Mouse (Mus musculus) neural tube, embryonic 14.5 days (tissue): ENCODE results near the gene Clasp2. TPM values are rescaled to one million over a fixed set of nuclear protein-coding genes. Genes with fewer than 3 reads are reported as not detected.
A peak's percentile ranks its signal among the peaks of the same experiment; 100 is the strongest.

Source experiments
- ATAC-seq: fragments of 200-750 bp; cut with Nextera tagmentation; 2 replicates; pipeline ENCODE4 v1.8.0; 2017; ENCODE audit warnings: low read depth, mild to moderate bottlenecking, moderate TSS enrichment, moderate library complexity
- H3K27ac ChIP-seq: fragments of 300-500 bp; sonication (generic); 2 replicates; pipeline ENCODE4 v1.5.1; 2014; ENCODE audit warnings: low read depth, mild to moderate bottlenecking, control low read depth, low read length, moderate library complexity, mixed read lengths
- H3K27me3 ChIP-seq: fragments of 300-500 bp; sonication (generic); 2 replicates; pipeline ENCODE4 v1.6.1; 2014; ENCODE audit warnings: low read length; ENCODE audit not compliant: control insufficient read depth, insufficient read depth
- H3K36me3 ChIP-seq: fragments of 300-500 bp; sonication (generic); 2 replicates; pipeline ENCODE4 v1.6.1; 2014; ENCODE audit warnings: low read length, mixed read lengths; ENCODE audit not compliant: control insufficient read depth, insufficient read depth
- H3K4me1 ChIP-seq: fragments of 300-500 bp; sonication (generic); 2 replicates; pipeline ENCODE4 v1.6.1; 2014; ENCODE audit warnings: low read length; ENCODE audit not compliant: control insufficient read depth, insufficient read depth
- H3K4me2 ChIP-seq: fragments of 300-500 bp; sonication (generic); 2 replicates; pipeline ENCODE4 v1.6.1; 2014; ENCODE audit warnings: mild to moderate bottlenecking, low read depth, low read length, control low read depth
- H3K4me3 ChIP-seq: fragments of 300-500 bp; sonication (generic); 2 replicates; pipeline ENCODE4 v1.5.1; 2014; ENCODE audit warnings: low read depth, low read length, control low read depth, mixed read lengths
- H3K9ac ChIP-seq: fragments of 300-500 bp; sonication (generic); replicated peaks from 2 replicates; pipeline ENCODE4 v1.6.1; 2014; ENCODE audit warnings: low read depth, mild to moderate bottlenecking, control low read depth, low read length, mixed read lengths
- H3K9me3 ChIP-seq: fragments of 300-500 bp; sonication (generic); 2 replicates; pipeline ENCODE4 v1.6.1; 2016; ENCODE audit warnings: low read length; ENCODE audit not compliant: control insufficient read depth
- WGBS: fragments of 180-500 bp; shearing (Covaris S2); extraction: QIAGEN DNeasy Blood & Tissue Kit; methylation state at CpG from one replicate; pipeline ENCODE4 v1.1.7; 2014; 5-methylcytosine and 5-hydroxymethylcytosine counted together
- polyA plus RNA-seq: library from polyadenylated mRNA; unstranded; fragments of >200 nt; fragmentation: Nextera tagmentation; extraction: Ambion mirVana; gene quantifications from 2 replicates; pipeline ENCODE4 v1.2.1, GENCODE M21; 2014

Clasp2 gene
- polyA plus RNA-seq, result 171 and 176 TPM in 2 replicates

DNA sequence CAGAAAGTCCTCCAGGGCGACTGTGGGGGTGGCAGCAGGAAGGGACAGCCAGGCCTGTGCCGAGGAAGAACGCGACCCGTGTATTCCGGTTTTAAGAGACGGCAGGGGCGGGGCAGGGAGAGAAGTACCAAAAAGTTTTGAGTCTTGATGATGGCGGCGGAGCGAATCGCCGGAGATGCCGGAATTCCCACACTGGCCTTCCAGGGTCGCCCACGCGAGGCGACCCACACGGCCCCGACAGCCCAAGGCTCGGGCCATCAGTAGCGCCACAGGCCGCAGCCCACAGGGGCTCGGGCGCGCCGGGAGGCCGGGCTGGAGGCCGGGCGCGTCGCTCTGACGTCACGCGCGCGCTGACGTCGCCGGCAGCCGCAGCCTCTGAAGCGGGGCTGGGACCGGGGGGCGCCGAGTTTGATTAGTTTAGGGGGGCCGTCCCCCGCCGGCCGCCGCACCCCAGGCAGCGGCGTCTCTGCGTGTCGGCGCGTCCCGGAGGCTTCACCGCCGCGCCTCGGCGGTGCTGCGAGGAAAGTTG, at the start of gene Clasp2:
Gene Clasp2 (plus strand): TSS at position 366 of the 529 bp plus-strand sequence.
- Histone ChIP-seq H3K9ac (peak within 1 kb of the TSS; percentile 72), H3K4me3 (peak within 1 kb of the TSS; percentile 95), H3K27ac (peak within 1 kb of the TSS; percentile 73), H3K9me3 (no peaks in the 10 kb centered on the region), H3K27me3 (no peaks in the 10 kb centered on the region; the same call in 1 of the 2 replicates), H3K4me1 (peaks cover 9% of the 10 kb centered on the region), H3K36me3 (no peaks in the 10 kb centered on the region), H3K4me2 (peak within 1 kb of the TSS; percentile 80)
- peak; percentile 97 for ATAC-seq
- WGBS, result under 1% methylated on average over 57 of the region's 63 CpGs

DNA sequence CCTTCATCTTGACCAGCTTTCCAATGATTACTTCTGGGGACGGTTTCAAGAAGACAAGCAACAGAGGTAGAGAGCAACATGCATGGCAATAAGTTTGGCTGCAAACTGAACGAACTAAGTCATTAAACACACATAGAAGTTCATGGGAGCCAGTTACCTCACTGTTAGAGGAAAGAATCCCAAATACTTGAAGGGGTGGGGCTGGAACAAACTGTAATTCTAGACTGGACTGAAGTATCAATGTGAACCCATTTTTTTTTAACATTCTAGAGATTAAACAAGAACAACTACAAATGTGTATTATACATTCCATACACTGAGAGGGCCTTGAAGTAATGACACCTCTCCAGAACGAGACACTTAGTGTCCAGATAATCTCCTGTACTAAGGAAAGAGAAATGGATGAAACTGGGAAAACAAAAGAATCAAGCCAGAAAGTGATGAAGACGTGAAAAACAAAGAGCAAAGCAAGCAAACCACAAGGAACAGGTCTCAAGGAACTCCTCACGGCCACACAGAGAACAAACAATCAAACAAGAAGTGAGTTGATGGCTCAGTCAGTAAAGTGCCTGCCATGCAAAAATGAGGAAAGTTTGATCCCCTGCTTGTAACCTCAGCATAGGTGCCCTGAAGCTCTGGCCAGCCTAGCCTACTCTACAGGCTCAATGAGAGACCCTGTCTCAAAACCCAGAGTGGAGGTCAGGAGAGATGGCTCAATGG, 39.7 kb upstream of the Clasp2 start:
- H3K4me1 ChIP-seq, result peaks cover 8% of the 10 kb centered on the region; the same call in 1 of the 2 replicates
- H3K36me3 ChIP-seq, result peaks cover 7% of the 10 kb centered on the region
- H3K9ac ChIP-seq, result no peak overlapping the region
- H3K9me3 ChIP-seq, result no peaks in the 10 kb centered on the region
- WGBS, result 92% methylated on average over 5 of the region's 5 CpGs
- ATAC-seq, result no peak
- H3K27ac ChIP-seq, result no peak overlapping the region
- H3K4me2 ChIP-seq, result no peak overlapping the region
- H3K4me3 ChIP-seq, result no peak overlapping the region
- no peaks in the 10 kb centered on the region for H3K27me3 ChIP-seq

DNA sequence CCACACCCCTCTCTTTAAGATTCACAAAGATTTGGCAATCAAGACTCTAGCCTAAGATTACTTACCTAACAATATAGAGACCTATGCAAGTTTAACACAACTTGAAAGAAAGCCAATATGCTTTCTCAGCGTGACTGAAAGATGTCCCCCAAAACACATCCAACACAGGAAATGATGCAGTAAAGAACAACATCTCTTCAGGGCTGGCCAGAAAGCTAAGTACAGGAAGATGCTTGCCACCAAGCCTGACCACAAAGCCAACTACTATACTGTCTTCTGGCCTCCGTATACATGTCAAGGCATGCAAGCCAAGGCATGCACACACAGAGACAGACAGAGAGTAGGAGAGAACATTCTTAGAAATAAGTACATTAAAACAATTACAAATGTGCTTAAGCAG, 35.2 kb upstream of the Clasp2 start:
- Histone ChIP-seq H3K36me3 (no peaks in the 10 kb centered on the region), H3K9me3 (no peaks in the 10 kb centered on the region), H3K4me2 (peak overlapping the region; percentile 84; the same call in 1 of the 2 replicates), H3K27ac (no peak overlapping the region), H3K4me1 (peaks cover 14% of the 10 kb centered on the region), H3K9ac (no peak overlapping the region), H3K27me3 (no peaks in the 10 kb centered on the region), H3K4me3 (no peak overlapping the region)
- ATAC-seq, result no peak
- WGBS, result 83% methylated on average over 2 of the region's 2 CpGs

DNA sequence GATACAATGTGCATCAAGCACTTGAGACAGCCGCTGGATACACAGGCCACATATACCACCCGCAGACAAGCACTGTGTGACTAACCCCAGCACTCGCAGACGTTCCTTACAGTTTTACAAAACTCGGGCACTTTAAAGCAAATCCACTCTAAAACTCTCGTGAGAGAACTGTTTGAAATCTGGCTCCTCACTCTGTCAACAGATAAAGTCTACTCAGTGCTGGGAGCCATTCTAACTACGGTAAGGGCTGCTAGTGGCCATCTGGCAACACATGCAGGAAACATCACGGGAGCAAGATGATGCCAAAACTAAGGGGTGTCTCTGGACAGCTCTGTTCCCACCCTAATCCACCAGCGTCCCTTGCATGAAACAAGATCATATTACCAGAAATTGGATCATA, 34.4 kb upstream of the Clasp2 start:
- ATAC-seq, result no peak

DNA sequence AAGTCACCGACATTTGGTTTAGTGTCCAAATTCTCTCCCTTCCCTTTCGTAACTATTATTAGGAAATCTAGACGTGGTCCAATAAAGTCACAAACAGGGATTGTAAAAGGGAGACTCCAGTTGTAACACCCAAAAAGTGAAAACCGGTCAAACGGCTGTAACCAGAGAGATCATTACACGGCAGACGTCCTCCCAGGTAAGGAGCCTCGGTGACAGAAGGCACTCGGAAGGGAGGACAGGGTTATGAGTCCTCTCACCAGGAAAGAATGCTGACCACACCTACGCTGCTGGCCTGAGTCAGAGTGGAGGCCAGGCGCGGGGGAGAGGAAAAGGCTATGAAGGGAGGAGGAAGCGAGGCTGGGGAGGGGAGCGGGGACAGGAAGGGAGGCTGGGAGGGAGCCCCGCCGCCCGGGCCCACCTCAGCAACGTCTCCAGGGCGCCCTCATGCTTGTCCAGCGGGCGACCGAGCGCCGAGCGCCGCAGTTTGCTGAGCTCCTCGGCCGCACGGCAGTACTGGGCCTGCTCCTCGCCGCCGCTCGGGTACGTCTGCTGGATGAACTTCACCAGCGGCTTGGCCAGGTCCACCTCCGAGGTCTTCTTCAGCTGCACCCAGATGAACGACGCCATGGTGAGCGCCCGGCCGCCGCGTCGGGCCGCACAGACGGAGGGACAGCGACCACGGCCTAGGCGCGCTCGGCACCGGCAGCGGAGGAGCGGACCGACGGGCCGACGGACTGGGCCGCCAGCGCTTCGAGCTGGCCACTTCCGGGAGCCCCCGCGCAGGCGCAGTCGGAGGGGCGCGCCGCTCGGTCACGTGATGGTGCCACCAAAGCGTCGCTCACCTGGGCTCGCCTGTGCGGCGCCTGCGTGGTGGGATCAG, 33.6 kb upstream of the Clasp2 start, which contains the start of gene Pdcd6ip:
Gene Pdcd6ip (minus strand): TSS at position 779 of the 880 bp plus-strand sequence.
- no peaks in the 10 kb centered on the region for H3K36me3 ChIP-seq
- H3K27me3 ChIP-seq, result no peaks in the 10 kb centered on the region
- H3K4me1 ChIP-seq, result peaks cover 14% of the 10 kb centered on the region
- ATAC-seq, result peak; percentile 89
- peak within 1 kb of the TSS; percentile 72 for H3K27ac ChIP-seq
- peak within 1 kb of the TSS; percentile 92 for H3K9ac ChIP-seq
- H3K4me2 ChIP-seq, result peak within 1 kb of the TSS; percentile 84
- peak within 1 kb of the TSS; percentile 95 for H3K4me3 ChIP-seq
- no peaks in the 10 kb centered on the region for H3K9me3 ChIP-seq
- 1% methylated on average over 69 of the region's 77 CpGs for WGBS

More for the DNA sequence above, 34.4 kb upstream of the Clasp2 start:
- Histone ChIP-seq H3K36me3 (no peaks in the 10 kb centered on the region), H3K4me2 (peak overlapping the region; percentile 84), H3K27me3 (no peaks in the 10 kb centered on the region), H3K9ac (0 out of 2 replicates have a peak overlapping the region, but pooled peaks have one; percentile 2), H3K4me3 (peak overlapping the region; percentile 95), H3K4me1 (peaks cover 14% of the 10 kb centered on the region), H3K9me3 (no peaks in the 10 kb centered on the region), H3K27ac (no peak overlapping the region)
- 70% methylated on average over 9 of the region's 9 CpGs for WGBS

DNA sequence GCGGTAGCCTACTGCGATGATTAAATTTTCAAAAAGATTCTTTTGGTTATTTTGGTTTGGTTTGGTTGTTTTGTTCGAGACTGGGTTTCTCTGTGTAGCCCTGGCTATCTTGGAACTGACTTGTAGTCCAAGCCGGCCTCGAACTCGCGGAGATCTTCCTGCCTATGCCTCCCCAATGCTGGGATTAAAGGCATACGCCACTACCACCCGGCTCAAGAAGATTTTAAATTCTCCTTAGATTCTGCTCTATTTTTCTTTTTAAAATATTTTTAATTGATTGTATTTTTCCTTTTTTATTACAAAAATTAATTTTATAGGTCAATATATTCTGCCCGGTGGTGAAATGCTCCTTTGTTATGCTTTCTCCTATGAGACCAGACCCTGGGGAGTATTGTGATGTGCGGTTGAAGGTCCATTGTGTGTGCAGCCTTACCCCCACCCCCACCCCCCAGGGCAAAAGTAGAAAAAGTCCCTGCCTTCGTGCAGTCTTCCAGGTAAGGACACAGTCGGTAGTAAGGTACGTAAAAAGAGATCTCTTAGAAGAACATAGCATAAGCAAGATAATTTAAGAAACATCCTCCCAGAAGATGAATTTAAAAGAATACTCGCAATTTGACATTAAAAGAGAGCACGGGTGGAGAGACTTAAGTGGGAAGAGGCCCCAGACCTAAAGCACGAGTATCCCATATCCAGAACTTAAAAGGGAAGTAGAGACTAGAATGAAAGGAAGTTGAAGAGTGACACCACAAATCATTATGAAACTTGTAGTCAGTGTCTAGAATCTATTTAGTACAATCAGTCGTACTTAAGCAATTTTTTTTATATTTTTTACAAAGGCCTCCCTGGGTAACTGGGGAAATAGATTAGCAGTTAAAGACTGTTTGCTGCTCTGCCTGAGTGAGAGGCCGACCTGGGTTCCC, 32.7 kb upstream of the Clasp2 start:
- peak overlapping the region; percentile 84; the same call in 1 of the 2 replicates for H3K4me2 ChIP-seq
- H3K4me1 ChIP-seq, result peaks cover 14% of the 10 kb centered on the region
- H3K9me3 ChIP-seq, result no peaks in the 10 kb centered on the region
- 52% methylated on average over 19 of the region's 19 CpGs for WGBS
- peak overlapping the region; percentile 28; the same call in 1 of the 2 replicates for H3K27ac ChIP-seq
- no peaks in the 10 kb centered on the region for H3K27me3 ChIP-seq
- H3K36me3 ChIP-seq, result no peaks in the 10 kb centered on the region
- H3K4me3 ChIP-seq, result peak overlapping the region; percentile 95
- ATAC-seq, result no peak
- peak overlapping the region; percentile 92; the same call in 1 of the 2 replicates for H3K9ac ChIP-seq

DNA sequence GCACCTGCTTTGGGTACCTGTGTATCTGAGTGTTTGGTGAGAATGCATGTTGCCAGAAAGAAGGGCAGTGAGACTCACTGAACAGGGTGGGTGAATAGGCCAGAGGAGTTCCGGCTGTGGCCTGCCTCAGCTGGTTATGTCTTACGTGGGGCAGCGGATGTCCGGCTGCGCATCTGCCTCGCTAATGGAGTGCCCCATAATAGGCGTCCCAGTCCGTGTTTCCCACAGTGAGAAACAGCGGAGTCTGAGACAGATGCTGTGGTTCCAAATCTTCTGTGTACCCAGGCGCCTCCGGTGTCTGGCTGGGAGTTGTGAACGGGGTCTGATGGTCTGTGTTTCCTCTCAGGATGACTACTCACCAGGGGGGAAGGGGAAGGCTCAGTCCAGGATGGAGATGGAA, 30.4 kb upstream of the Clasp2 start:
- peaks cover 13% of the 10 kb centered on the region for H3K4me1 ChIP-seq
- H3K27ac ChIP-seq, result no peak overlapping the region
- no peaks in the 10 kb centered on the region for H3K27me3 ChIP-seq
- H3K9me3 ChIP-seq, result no peaks in the 10 kb centered on the region
- ATAC-seq, result no peak
- 84% methylated on average over 12 of the region's 12 CpGs for WGBS
- no peak overlapping the region for H3K4me3 ChIP-seq
- H3K4me2 ChIP-seq, result no peak overlapping the region
- H3K36me3 ChIP-seq, result no peaks in the 10 kb centered on the region
- no peak overlapping the region for H3K9ac ChIP-seq

DNA sequence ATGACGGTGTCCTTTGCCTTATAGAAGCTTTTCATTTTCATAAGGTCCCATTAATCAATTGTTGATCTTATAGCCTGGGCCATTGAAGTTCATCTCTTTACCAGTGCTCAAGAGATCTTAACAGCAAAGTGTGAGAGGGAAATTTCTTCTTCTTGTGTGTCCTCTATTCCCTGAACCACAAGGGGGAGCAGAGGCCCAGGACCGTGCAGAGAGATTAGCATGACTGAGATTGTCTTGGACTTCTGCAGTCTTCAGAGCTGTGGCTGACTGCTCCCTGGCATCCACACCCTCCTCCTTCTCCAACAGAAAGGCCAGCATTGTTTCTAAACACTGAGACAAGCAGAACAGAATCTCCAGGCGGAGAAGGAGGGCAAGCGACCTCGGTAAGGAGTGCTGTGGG, 22.2 kb upstream of the Clasp2 start:
- no peak overlapping the region for H3K27ac ChIP-seq
- ATAC-seq, result no peak

More for the DNA sequence above, 22.2 kb upstream of the Clasp2 start:
- 32% methylated on average over 5 of the region's 5 CpGs for WGBS
- no peaks in the 10 kb centered on the region for H3K27me3 ChIP-seq
- no peaks in the 10 kb centered on the region for H3K36me3 ChIP-seq
- H3K4me3 ChIP-seq, result no peak overlapping the region
- no peak overlapping the region for H3K9ac ChIP-seq
- H3K4me1 ChIP-seq, result no peaks in the 10 kb centered on the region
- no peak overlapping the region for H3K4me2 ChIP-seq
- no peaks in the 10 kb centered on the region for H3K9me3 ChIP-seq
